Mouse (Mus musculus) heart, embryonic 10.5 days (tissue): ENCODE results near the gene Siah1a. TPM values are rescaled to one million over a fixed set of nuclear protein-coding genes. Genes with fewer than 3 reads are reported as not detected.

ENCODE experiments used
- DNase-seq: peaks from one replicate; pipeline ENCODE4 v3.0.0-alpha.2; 2017; ENCODE audit warnings: low spot score
- H3K27ac ChIP-seq: fragments of 300-500 bp; sonication (generic); 2 replicates; pipeline ENCODE4 v1.5.1; 2016; ENCODE audit warnings: mild to moderate bottlenecking
- H3K27me3 ChIP-seq: fragments of 300-500 bp; sonication (generic); 2 replicates; pipeline ENCODE4 v1.6.1; 2016; ENCODE audit warnings: mild to moderate bottlenecking; ENCODE audit not compliant: poor library complexity, insufficient read depth, severe bottlenecking
- H3K36me3 ChIP-seq: fragments of 300-500 bp; sonication (generic); 2 replicates; pipeline ENCODE4 v1.6.1; 2016; ENCODE audit warnings: mild to moderate bottlenecking, moderate library complexity
- H3K4me1 ChIP-seq: fragments of 300-500 bp; sonication (generic); 2 replicates; pipeline ENCODE4 v1.6.1; 2016; ENCODE audit warnings: mild to moderate bottlenecking
- H3K4me3 ChIP-seq: fragments of 300-500 bp; sonication (generic); 2 replicates; pipeline ENCODE4 v1.5.1; 2016; ENCODE audit warnings: mild to moderate bottlenecking, moderate library complexity
- H3K9me3 ChIP-seq: fragments of 300-500 bp; sonication (generic); 2 replicates; pipeline ENCODE4 v1.6.1; 2016; ENCODE audit warnings: mild to moderate bottlenecking, moderate library complexity
- WGBS: fragments of 180-500 bp; shearing (Covaris S2); methylation state at CpG from one replicate; pipeline ENCODE4 v1.1.7; 2016; 5-methylcytosine and 5-hydroxymethylcytosine counted together
- polyA plus RNA-seq: library from polyadenylated mRNA; unstranded; fragments of >200 nt; fragmentation: Nextera tagmentation; extraction: Ambion mirVana; gene quantifications from 2 replicates; pipeline ENCODE4 v1.2.1, GENCODE M21; 2016

The Siah1a gene
- polyA plus RNA-seq, 1 experiment from 2014 or later: 39.9 TPM

- Histone ChIP-seq H3K27me3 (no peaks in the 10 kb centered on the region), H3K9me3 (no peaks in the 10 kb centered on the region), H3K27ac (no peak overlapping the region), H3K4me3 (no peak overlapping the region), H3K4me1 (no peaks in the 10 kb centered on the region), H3K36me3 (peaks cover 49% of the 10 kb centered on the region)
- WGBS: 83% methylated on average over 14 of the region's 14 CpGs
- DNase-seq: no peak
Observed at GRCm38 (mm10) chr8:86713407-86714188, 32.1 kb downstream of the Siah1a start.

DNA sequence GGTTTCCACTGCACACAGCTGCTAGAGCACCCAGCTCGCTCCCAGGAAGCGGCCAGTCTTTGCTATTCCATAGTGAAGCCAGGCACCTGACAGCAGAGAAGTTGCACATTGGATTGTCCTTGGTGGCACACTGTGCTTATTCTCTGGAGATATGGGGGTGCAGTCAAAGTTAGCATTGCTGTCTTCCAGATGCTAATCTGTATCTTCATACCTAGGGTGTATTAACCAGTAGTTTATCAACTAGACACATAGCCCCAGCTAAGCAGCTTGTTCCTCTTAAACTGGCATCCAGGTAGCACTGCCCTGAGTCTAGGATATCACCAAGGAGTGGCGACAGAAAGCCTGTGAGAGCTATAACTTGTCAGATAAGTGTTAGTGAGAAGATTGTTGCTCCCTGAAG is 33.1 kb downstream of the Siah1a start:
- Histone ChIP-seq H3K4me3 (no peak overlapping the region), H3K27me3 (no peaks in the 10 kb centered on the region), H3K27ac (no peak overlapping the region), H3K4me1 (no peaks in the 10 kb centered on the region), H3K9me3 (no peaks in the 10 kb centered on the region), H3K36me3 (peaks cover 41% of the 10 kb centered on the region)
- 82% methylated on average over 3 of the region's 3 CpGs for WGBS
- no peak for DNase-seq

DNA sequence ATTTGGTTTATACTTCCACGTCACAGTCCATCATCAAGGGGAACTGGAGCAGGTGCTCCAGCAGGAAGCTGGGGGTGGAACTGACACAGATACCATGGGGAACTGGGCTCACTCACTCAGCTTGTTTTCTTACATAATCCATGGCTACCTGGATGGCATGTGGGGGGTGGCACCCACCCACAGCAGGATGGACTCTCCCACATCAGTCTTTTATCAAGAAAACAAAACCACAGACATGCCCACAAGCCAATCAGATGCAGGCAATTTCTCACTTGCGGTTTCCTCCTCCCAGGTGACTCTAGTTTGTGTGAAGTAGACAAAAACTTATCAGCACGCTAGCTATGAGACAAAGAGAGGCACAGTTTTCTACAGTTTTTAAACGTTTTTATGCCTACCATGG is 37.9 kb downstream of the Siah1a start:
- H3K9me3 ChIP-seq: no peaks in the 10 kb centered on the region
- no peak overlapping the region for H3K27ac ChIP-seq
- no peak overlapping the region for H3K4me3 ChIP-seq
- no peaks in the 10 kb centered on the region for H3K27me3 ChIP-seq
- DNase-seq: no peak
- peaks cover 18% of the 10 kb centered on the region for H3K36me3 ChIP-seq
- WGBS: 70% methylated on average over 4 of the region's 4 CpGs
- H3K4me1 ChIP-seq: no peaks in the 10 kb centered on the region

DNA sequence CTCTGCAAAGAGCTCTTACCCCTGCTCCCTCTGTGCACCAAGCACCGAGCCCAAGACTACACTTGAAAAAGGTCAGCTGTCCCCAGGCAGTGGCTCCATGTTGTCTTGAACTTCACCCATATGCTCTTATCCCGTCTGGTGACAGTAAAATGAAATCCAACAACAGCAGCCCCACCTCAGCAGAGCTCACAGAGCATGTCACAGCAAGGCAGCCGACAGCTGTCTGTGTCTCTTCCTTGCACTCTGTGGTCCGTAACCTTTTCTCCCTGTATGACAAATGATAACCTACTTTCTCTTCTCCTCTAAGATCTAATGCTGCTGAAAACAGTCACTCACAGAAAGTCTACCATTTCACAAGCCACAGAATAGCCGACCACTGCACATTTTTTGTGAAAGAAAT is 39.0 kb downstream of the Siah1a start:
- H3K27me3 ChIP-seq: no peaks in the 10 kb centered on the region
- H3K9me3 ChIP-seq: no peaks in the 10 kb centered on the region
- no peak for DNase-seq
- no peaks in the 10 kb centered on the region for H3K4me1 ChIP-seq
- 75% methylated on average over 5 of the region's 5 CpGs for WGBS
- no peak overlapping the region for H3K4me3 ChIP-seq
- H3K36me3 ChIP-seq: peaks cover 18% of the 10 kb centered on the region
- H3K27ac ChIP-seq: no peak overlapping the region

GRCm38 (mm10) chr8:86705317-86705716 is 40.4 kb downstream of the Siah1a start:
- Histone ChIP-seq H3K36me3 (peaks cover 12% of the 10 kb centered on the region), H3K4me3 (no peak overlapping the region), H3K27me3 (no peaks in the 10 kb centered on the region), H3K4me1 (no peaks in the 10 kb centered on the region), H3K27ac (no peak overlapping the region), H3K9me3 (no peaks in the 10 kb centered on the region)
- DNase-seq: no peak
- 78% methylated on average over 3 of the region's 3 CpGs for WGBS

DNA sequence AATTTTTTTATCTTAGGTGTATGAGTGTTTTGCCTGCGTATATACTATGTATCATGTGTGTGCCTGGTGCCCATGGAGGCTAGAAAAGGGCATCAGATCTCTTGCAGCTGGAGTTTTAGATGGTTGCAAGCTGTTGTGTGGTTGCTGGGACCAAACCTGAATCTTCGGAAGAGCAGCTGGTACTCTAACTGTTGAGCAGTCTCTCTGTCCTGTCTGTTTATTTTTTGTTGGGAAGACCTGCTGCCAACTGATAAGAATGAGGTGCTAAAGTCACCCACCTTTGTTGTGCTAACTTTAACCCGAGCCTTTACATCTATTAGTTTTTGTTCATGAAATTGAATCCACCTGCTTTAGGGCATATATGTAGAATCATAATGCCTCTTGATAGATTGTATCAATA is 43.3 kb downstream of the Siah1a start:
- Histone ChIP-seq H3K27me3 (no peaks in the 10 kb centered on the region), H3K27ac (no peak overlapping the region), H3K36me3 (0 out of 2 replicates have a peak, but pooled peaks cover 5% of the 10 kb centered on the region), H3K9me3 (no peaks in the 10 kb centered on the region), H3K4me3 (no peak overlapping the region), H3K4me1 (peaks cover 10% of the 10 kb centered on the region)
- 78% methylated on average over 3 of the region's 3 CpGs for WGBS
- DNase-seq: no peak

DNA sequence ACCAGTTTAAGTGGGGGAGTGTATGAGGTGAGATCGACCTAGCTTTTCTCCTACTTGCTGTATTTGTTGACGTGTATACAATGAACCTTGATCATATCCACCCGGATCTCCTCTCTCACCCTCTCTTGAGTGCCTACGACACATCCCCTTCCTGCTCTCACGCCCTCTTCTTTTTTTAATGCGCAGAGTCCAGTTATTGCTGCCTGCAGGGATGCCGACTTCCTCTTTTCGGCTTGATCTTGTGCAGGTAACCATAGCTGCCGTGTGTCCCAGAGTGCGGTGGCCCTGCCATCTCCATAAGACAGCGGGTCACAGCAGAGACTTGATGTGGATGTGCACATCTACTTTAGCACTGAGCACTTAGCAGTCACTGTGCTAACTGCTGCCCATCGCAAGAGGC is 46.3 kb downstream of the Siah1a start:
- Histone ChIP-seq H3K4me3 (no peak overlapping the region), H3K36me3 (peaks cover 15% of the 10 kb centered on the region), H3K4me1 (peaks cover 10% of the 10 kb centered on the region), H3K27ac (0 out of 2 replicates have a peak overlapping the region, but pooled peaks have one; percentile 32), H3K27me3 (no peaks in the 10 kb centered on the region), H3K9me3 (no peaks in the 10 kb centered on the region)
- DNase-seq: no peak
- WGBS: 86% methylated on average over 12 of the region's 12 CpGs

GRCm38 (mm10) chr8:86698811-86699421 is 46.8 kb downstream of the Siah1a start:
- no peaks in the 10 kb centered on the region for H3K9me3 ChIP-seq
- H3K27ac ChIP-seq: peak overlapping the region; percentile 32; the same call in 1 of the 2 replicates
- H3K4me3 ChIP-seq: no peak overlapping the region
- no peaks in the 10 kb centered on the region for H3K27me3 ChIP-seq
- DNase-seq: no peak
- peaks cover 10% of the 10 kb centered on the region for H3K4me1 ChIP-seq
- 50% methylated on average over 1 of the region's 1 CpGs for WGBS
- peaks cover 15% of the 10 kb centered on the region for H3K36me3 ChIP-seq

DNA sequence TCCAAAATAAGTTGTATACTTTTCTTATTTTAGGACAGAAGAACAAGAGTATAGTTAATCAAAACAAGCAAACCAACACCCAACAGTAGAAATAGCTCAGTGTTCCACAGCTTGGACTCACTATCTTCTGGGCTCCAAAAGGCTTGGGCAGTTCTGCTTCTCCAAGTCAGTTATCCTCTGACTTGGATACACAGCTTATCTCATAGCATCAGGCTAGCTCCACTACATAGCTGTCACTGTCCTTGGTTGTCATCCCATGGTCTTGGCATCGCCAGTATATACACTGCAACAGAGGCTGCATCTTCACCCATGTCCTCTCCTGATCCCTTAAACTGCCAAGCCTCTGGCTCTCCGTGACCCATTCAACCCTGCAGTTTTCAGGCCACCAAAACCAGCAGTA is 50.0 kb downstream of the Siah1a start:
- WGBS: 90% methylated on average over 2 of the region's 2 CpGs
- Histone ChIP-seq H3K27ac (no peak overlapping the region), H3K9me3 (no peaks in the 10 kb centered on the region), H3K4me1 (peaks cover 10% of the 10 kb centered on the region), H3K27me3 (no peaks in the 10 kb centered on the region), H3K36me3 (peaks cover 22% of the 10 kb centered on the region), H3K4me3 (no peak overlapping the region)
- DNase-seq: no peak

GRCm38 (mm10) chr8:86694011-86694410 is 51.7 kb downstream of the Siah1a start:
- no peaks in the 10 kb centered on the region for H3K9me3 ChIP-seq
- H3K36me3 ChIP-seq: peaks cover 18% of the 10 kb centered on the region
- 81% methylated on average over 1 of the region's 1 CpGs for WGBS
- H3K27me3 ChIP-seq: no peaks in the 10 kb centered on the region
- H3K4me1 ChIP-seq: peaks cover 7% of the 10 kb centered on the region
- no peak overlapping the region for H3K4me3 ChIP-seq
- no peak for DNase-seq
- H3K27ac ChIP-seq: no peak overlapping the region

- WGBS: 86% methylated on average over 1 of the region's 1 CpGs
Observed at GRCm38 (mm10) chr8:86692107-86692506, 53.6 kb downstream of the Siah1a start.

GRCm38 (mm10) chr8:86686629-86687028 is 59.1 kb downstream of the Siah1a start:
- Histone ChIP-seq H3K36me3 (peaks cover 9% of the 10 kb centered on the region; the same call in 1 of the 2 replicates), H3K4me1 (no peaks in the 10 kb centered on the region), H3K27ac (no peak overlapping the region), H3K9me3 (no peaks in the 10 kb centered on the region), H3K4me3 (no peak overlapping the region), H3K27me3 (no peaks in the 10 kb centered on the region)
- 72% methylated on average over 3 of the region's 3 CpGs for WGBS
- no peak for DNase-seq

More at GRCm38 (mm10) chr8:86692107-86692506, 53.6 kb downstream of the Siah1a start:
- H3K4me1 ChIP-seq: no peaks in the 10 kb centered on the region
- no peaks in the 10 kb centered on the region for H3K27me3 ChIP-seq
- peaks cover 20% of the 10 kb centered on the region for H3K36me3 ChIP-seq
- no peaks in the 10 kb centered on the region for H3K9me3 ChIP-seq
- H3K27ac ChIP-seq: no peak overlapping the region
- H3K4me3 ChIP-seq: no peak overlapping the region
- no peak for DNase-seq
